Mouse (Mus musculus) cortical plate, adult 2 months (tissue): ENCODE results near the gene Nenf. TPM values are rescaled to one million over a fixed set of nuclear protein-coding genes. Genes with fewer than 3 reads are reported as not detected.

Source experiments
- H3K27ac ChIP-seq: fragments of 200-500 bp; 2 replicates; pipeline ENCODE4 v1.5.1; 2012; ENCODE audit warnings: low read length, control low read depth, inconsistent platforms; ENCODE audit not compliant: insufficient read depth
- H3K4me1 ChIP-seq: fragments of 200-500 bp; 2 replicates; pipeline ENCODE4 v1.6.1; 2011; ENCODE audit warnings: low read length; ENCODE audit not compliant: control insufficient read depth, insufficient read depth
- H3K4me3 ChIP-seq: fragments of 200-500 bp; 2 replicates; pipeline ENCODE4 v1.5.1; 2011; ENCODE audit warnings: mild to moderate bottlenecking, low read length, control low read depth; ENCODE audit not compliant: insufficient read depth
- CTCF ChIP-seq: fragments of 200-500 bp; IDR thresholded peaks from 2 replicates; pipeline ENCODE4 v1.5.1; 2011; ENCODE audit warnings: mild to moderate bottlenecking, control low read depth, low read length; ENCODE audit not compliant: insufficient read depth; ENCODE audit errors: extremely low read depth
- POLR2A ChIP-seq: fragments of 200-500 bp; IDR thresholded peaks from 2 replicates; pipeline ENCODE4 v1.6.1; 2011; ENCODE audit warnings: mild to moderate bottlenecking, low read length, control low read depth; ENCODE audit not compliant: insufficient read depth; ENCODE audit errors: extremely low read depth
- polyA plus RNA-seq: library from polyadenylated mRNA; depleted of rRNA; stranded (reverse); fragments of >200 nt; gene quantifications from 2 replicates; pipeline ENCODE4 v1.2.3, GENCODE M21; 2012; rRNA removed

The Nenf gene
- 170 and 175 TPM in 2 replicates for polyA plus RNA-seq

DNA sequence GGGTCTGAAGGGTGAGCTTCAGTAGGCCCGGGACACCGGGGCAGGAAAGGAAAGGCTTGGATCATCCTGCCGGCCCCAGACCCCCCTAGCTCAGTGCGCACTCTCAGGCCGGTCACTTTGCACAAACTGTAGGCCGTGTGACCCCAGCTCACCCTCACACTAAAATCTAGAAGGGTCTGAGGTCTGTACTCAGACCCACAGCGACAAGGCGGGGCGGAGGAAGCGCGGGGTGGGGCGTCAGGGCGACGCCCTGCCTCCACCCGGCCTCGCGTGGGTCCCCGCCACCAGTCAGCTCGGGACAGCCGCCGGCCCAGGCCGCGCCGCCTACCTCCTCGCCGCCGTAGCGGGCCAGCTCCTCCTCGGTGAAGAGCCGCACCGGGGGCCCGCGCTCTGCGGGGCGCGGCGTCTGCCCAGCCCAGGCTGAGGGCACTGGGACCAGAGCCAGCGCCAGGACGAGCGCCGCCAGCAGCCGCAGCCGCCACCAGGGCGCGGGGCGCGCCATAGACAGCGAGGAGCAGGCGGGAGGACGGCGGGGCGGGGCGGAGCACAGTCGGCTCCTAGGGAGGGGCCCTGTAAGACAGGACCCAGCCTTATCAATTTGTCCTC lies at the start of gene Nenf:
Gene Nenf (minus strand): TSS at position 604 of the 606 bp plus-strand sequence.
- peak within 1 kb of the TSS; percentile 64 for H3K4me3 ChIP-seq
- TF ChIP-seq CTCF (no peak), POLR2A (peak; percentile 47; the same call in 1 of the 2 replicates)
- H3K27ac ChIP-seq, result peak within 1 kb of the TSS; percentile 57
- peaks cover 4% of the 10 kb centered on the region; the same call in 1 of the 2 replicates for H3K4me1 ChIP-seq

- no peak overlapping the region for H3K27ac ChIP-seq
- H3K4me1 ChIP-seq, result no peaks in the 10 kb centered on the region
- TF ChIP-seq POLR2A, result no peak
- TF ChIP-seq CTCF, result peak; percentile 27; the same call in 1 of the 2 replicates
- H3K4me3 ChIP-seq, result no peak overlapping the region
Measured at GRCm38 (mm10) chr1:191364477-191364876, 46.5 kb upstream of the Nenf start.

- H3K4me1 ChIP-seq, result no peaks in the 10 kb centered on the region
- TF ChIP-seq POLR2A (no peak), CTCF (no peak)
- H3K27ac ChIP-seq, result no peak overlapping the region
- no peak overlapping the region for H3K4me3 ChIP-seq
Measured at GRCm38 (mm10) chr1:191362412-191362811, 44.4 kb upstream of the Nenf start.

DNA sequence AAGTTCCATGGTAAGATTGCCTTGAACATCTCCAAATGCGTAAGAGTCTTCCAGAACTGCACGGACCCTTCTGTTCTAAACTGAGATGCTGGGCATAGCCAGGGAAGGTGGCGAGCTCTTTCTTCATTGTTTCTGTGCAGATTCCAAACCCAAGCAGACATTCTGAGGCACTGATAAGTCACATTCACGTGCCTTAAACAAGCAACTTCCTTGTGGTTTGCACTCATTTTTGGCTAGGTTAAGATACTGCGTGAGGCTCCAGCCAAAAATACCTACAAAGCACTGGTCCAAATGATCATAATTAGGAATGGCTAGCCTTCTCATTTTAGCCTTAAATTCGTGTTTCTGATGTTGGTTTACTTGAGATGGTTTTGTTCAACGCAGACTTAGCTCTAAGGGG lies 41.5 kb upstream of the Nenf start:
- TF ChIP-seq CTCF (no peak), POLR2A (no peak)
- no peaks in the 10 kb centered on the region for H3K4me1 ChIP-seq
- H3K27ac ChIP-seq, result no peak overlapping the region
- no peak overlapping the region for H3K4me3 ChIP-seq

DNA sequence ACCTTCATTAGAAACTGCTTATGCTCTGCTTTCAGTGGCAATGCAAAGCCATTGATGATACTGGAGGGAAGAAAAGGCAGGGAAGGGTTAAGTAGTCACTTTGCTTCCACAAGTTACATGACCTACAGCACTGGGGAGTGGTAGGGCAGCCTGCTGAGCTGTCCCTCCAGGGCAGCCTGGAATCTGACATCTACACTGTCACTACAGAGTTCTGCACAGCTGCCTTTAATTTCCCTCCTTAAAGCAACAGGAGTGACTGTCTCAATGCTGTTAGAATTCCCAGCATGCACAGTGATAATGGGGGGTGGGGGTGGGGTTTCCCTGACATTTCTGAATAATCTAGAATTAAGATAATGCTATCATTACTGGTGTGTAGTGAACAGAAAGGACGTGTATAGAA lies 38.9 kb upstream of the Nenf start:
- TF ChIP-seq POLR2A, result no peak
- no peak for TF ChIP-seq CTCF
- Histone ChIP-seq H3K4me3 (no peak overlapping the region), H3K4me1 (no peaks in the 10 kb centered on the region), H3K27ac (no peak overlapping the region)

GRCm38 (mm10) chr1:191353836-191354235 lies 35.8 kb upstream of the Nenf start:
- Histone ChIP-seq H3K27ac (no peak overlapping the region), H3K4me1 (no peaks in the 10 kb centered on the region), H3K4me3 (no peak overlapping the region)
- TF ChIP-seq CTCF (no peak), POLR2A (no peak)

DNA sequence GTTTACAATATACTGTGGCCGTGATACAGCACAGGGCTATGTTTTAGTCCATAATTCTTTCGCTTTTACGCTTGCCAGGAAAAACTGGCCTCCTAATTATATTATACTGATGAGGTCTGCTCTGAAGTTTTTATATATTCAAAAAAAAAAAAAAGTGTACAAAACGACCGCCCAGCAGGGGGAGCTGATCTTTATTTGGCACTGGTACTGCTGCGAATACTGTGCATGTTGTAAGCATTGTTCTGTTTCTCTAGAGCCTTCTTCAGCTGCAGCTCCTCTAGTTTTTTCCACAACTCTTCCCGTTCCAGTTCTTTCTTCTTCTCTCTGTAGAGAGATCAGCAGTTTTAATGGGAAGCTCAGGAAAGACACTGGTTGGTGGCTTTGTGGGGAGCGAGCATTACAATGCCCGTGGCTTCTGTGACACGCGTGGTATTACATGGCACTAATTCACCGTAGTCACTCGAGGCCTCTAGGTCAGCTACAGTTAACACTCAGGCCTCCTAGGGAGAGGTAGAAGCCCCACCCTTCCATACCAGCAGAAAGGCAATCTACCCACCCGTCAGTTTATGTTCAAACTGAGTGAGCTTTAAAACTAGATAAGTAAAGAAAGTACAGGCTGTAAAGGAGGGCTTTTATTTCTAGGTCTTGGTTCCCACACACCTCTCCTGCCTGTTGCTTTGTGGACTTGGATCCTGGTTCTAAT lies 34.9 kb upstream of the Nenf start:
- Histone ChIP-seq H3K27ac (no peak overlapping the region), H3K4me1 (no peaks in the 10 kb centered on the region), H3K4me3 (no peak overlapping the region)
- peak; percentile 49 for TF ChIP-seq CTCF
- TF ChIP-seq POLR2A, result no peak

DNA sequence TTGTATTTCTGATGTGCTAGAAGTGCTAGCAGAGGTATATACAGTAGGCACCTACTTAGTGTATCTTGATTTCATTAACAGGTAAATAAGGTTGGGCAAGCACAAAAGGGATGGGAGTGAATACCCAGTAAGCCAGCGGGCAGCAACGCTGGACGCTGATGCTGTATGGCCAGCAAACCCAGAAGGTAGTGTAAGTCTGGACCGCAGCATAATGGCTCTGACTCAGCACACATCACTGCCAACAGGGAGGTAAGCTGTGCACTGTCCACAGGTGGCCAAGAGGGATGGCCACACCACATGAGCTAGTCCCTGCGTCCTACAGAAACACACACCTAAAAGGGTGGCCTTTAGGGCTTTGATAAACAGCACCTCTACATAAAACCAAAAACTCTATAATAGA lies 32.4 kb upstream of the Nenf start:
- Histone ChIP-seq H3K27ac (no peak overlapping the region), H3K4me3 (no peak overlapping the region)
- no peak for TF ChIP-seq CTCF
- TF ChIP-seq POLR2A, result no peak

GRCm38 (mm10) chr1:191349486-191350037 lies 31.6 kb upstream of the Nenf start:
- Histone ChIP-seq H3K4me1 (no peaks in the 10 kb centered on the region), H3K4me3 (no peak overlapping the region), H3K27ac (no peak overlapping the region)
- TF ChIP-seq POLR2A (no peak), CTCF (no peak)

More for the DNA sequence above, 32.4 kb upstream of the Nenf start:
- H3K4me1 ChIP-seq, result no peaks in the 10 kb centered on the region
